Mouse (Mus musculus) cerebellum, adult 11 months (tissue): ENCODE results near the gene Limd2.

Source experiments
- DNase-seq: peaks from one replicate; pipeline ENCODE4 v3.0.0; 2022

The Limd2 gene

GRCm38 (mm10) chr11:106122736-106123135, 37.9 kb downstream of the Limd2 start:
- DNase-seq = no peak

GRCm38 (mm10) chr11:106122221-106122620, 38.4 kb downstream of the Limd2 start:
- no peak for DNase-seq

DNA sequence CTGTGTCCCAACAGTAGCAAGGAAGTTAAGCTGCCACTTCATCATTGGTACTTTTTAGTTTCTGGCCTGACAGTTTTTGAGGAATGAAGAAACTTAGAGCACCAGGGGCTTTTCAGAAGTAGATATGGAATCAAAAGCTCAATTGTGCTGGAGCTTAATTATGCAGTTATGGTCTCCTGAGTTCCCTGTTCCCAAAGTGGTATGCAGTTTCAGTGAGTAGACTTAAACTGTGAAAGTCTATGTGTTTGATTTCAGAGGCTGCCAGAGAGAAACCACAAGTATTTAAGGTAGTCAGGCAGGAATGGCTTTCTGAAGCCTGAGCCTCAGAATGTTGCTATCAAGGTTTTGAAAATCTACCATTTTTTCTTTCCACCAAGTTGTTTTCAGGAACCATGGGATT, 49.0 kb downstream of the Limd2 start:
- no peak for DNase-seq
